Comparison of ENCODE assay signal across 15 mouse cellular contexts in genomic region chr2:72144576-72145200, GRCm38 (mm10).
DNase-seq lines count a peak whose midpoint lies in the region; ATAC-seq and TF ChIP-seq lines count a peak whose summit lies in the region.
"Had no signal": no experiment of that assay in that cellular context is flagged by ENCODE, and none has a peak within 500 bp of the region (broad histone marks: within the 10 kb centered on the region; RNA-seq: fewer than 3 reads in every experiment).

No protein-coding gene starts in this region.

- no peaks in the 10 kb centered on the region for H3K27me3 ChIP-seq in lung, postnatal 0 days (replicated peaks; ENCODE audit: insufficient read depth, low read length)
- no peaks in the 10 kb centered on the region for H3K27me3 ChIP-seq in hindbrain, embryonic 13.5 days
- H3K27me3 ChIP-seq: hindbrain, embryonic 15.5 days; neural tube, embryonic 13.5 days had no signal

- no peak for TF ChIP-seq EP300 in lung, postnatal 0 days (IDR thresholded peaks at IDR 0.05)

- intact Hi-C loops in heart, postnatal 36 days (cut with DNase I) = no loop called here

- no peak for TF ChIP-seq CTCF in lung, postnatal 0 days (IDR thresholded peaks at IDR 0.05)

- no peaks in the 10 kb centered on the region for H3K9me3 ChIP-seq in lung, postnatal 0 days (ENCODE audit: low read length)
- no peaks in the 10 kb centered on the region for H3K9me3 ChIP-seq in hindbrain, embryonic 13.5 days
- H3K9me3 ChIP-seq: hindbrain, embryonic 15.5 days; neural tube, embryonic 13.5 days had no signal

- peak overlapping the region; percentile 43; the same call in 1 of the 2 replicates for H3K27ac ChIP-seq in lung, postnatal 0 days (ENCODE audit: low read length)
- H3K27ac ChIP-seq in hindbrain, embryonic 13.5 days = no peak overlapping the region
- H3K27ac ChIP-seq: hindbrain, embryonic 15.5 days; liver, embryonic 14.5 days; neural tube, embryonic 13.5 days had no signal

- no peak overlapping the region for H3K4me3 ChIP-seq in lung, postnatal 0 days (ENCODE audit: low read depth, low read length)
- H3K4me3 ChIP-seq in hindbrain, embryonic 13.5 days = no peak overlapping the region
- H3K4me3 ChIP-seq: hindbrain, embryonic 15.5 days; neural tube, embryonic 13.5 days had no signal

- DNase-seq in heart, adult 11 months = peak; percentile 18
- DNase-seq in heart, postnatal 36 days = no peak
- peak; percentile 51 for DNase-seq in lung, postnatal 0 days (ENCODE audit: low spot score)
- DNase-seq in lung, postnatal 10 days = no peak
- peak; percentile 31 to 46 for DNase-seq in thymus, postnatal 36 days
- DNase-seq: cerebellum, adult 11-12 months; midbrain, embryonic 14.5 days; right cerebral cortex, adult 18-20 months had no signal

- H3K9ac ChIP-seq in lung, postnatal 0 days (replicated peaks; ENCODE audit: low read depth) = no peak overlapping the region
- H3K9ac ChIP-seq in hindbrain, embryonic 13.5 days = no peak overlapping the region
- H3K9ac ChIP-seq: hindbrain, embryonic 15.5 days; liver, embryonic 14.5 days; neural tube, embryonic 13.5 days had no signal

- peak; percentile 40 for ATAC-seq in lung, postnatal 0 days
- ATAC-seq in inflammation-experienced regulatory T-cells, adult 6 months = peak; percentile 81
- ATAC-seq in hindbrain, embryonic 13.5 days (ENCODE audit: low FRiP score) = no peak
- ATAC-seq in cerebellum, adult (ENCODE audit: insufficient number of reproducible peaks, low FRiP score, low TSS enrichment) = no peak

- H3K4me1 ChIP-seq in lung, postnatal 0 days (ENCODE audit: insufficient read depth, low read depth, low read length) = peaks cover 12% of the 10 kb centered on the region
- peaks cover 14% of the 10 kb centered on the region; the same call in 1 of the 2 replicates for H3K4me1 ChIP-seq in hindbrain, embryonic 13.5 days (replicated peaks)
- H3K4me1 ChIP-seq: hindbrain, embryonic 15.5 days had no signal

- no peak overlapping the region for H3K4me2 ChIP-seq in lung, postnatal 0 days (replicated peaks; ENCODE audit: low read depth, low read length)
- no peak overlapping the region for H3K4me2 ChIP-seq in hindbrain, embryonic 13.5 days
- H3K4me2 ChIP-seq: heart, embryonic 11.5 days; hindbrain, embryonic 15.5 days; neural tube, embryonic 13.5 days had no signal

- 17% methylated on average over 7 of the region's 7 CpGs for WGBS in lung, postnatal 0 days
- 77% methylated on average over 7 of the region's 7 CpGs for WGBS in hindbrain, embryonic 13.5 days

- no peaks in the 10 kb centered on the region for H3K36me3 ChIP-seq in lung, postnatal 0 days (ENCODE audit: insufficient read depth, low read length)
- no peaks in the 10 kb centered on the region for H3K36me3 ChIP-seq in hindbrain, embryonic 13.5 days
- H3K36me3 ChIP-seq: hindbrain, embryonic 15.5 days; neural tube, embryonic 13.5 days had no signal

Comparison
In these comparisons a context has a peak if more than half of its experiments do, and no peak if none do; other contexts are left out.
1. DNase-seq: peak in heart, adult 11 months (single experiment), lung, postnatal 0 days (single experiment) and thymus, postnatal 36 days (2 of 2); none in heart, postnatal 36 days (0 of 2) and lung, postnatal 10 days (single experiment).
2. ATAC-seq: peak in lung, postnatal 0 days (single experiment) and inflammation-experienced regulatory T-cells, adult 6 months (single experiment); none in hindbrain, embryonic 13.5 days (single experiment) and cerebellum, adult (single experiment).